ENCODE assay signal across 20 mouse cellular contexts in genomic region chr6:120938763-120939450, GRCm38 (mm10).
"Had no signal": no experiment of that assay in that cellular context is flagged by ENCODE, and none has a peak within 500 bp of the region (broad histone marks: within the 10 kb centered on the region; RNA-seq: fewer than 3 reads in every experiment).

No protein-coding gene starts in this region.

- H3K9me3 ChIP-seq: liver, embryonic 13.5 days; liver, embryonic 15.5 days; lung, embryonic 15.5 days; midbrain, embryonic 10.5 days; midbrain, embryonic 13.5 days; neural tube, embryonic 12.5 days had no signal

- H3K4me3 ChIP-seq: liver, embryonic 13.5 days; liver, embryonic 15.5 days; lung, embryonic 15.5 days; midbrain, embryonic 10.5 days; midbrain, embryonic 13.5 days; neural tube, embryonic 12.5 days had no signal

- DNase-seq: liver, embryonic 13.5 days; liver, postnatal 0 days; lung, adult 2 months; lung, postnatal 4 days; retina, postnatal 1 day; right cerebral cortex, adult 18-20 months; right cerebral cortex, postnatal 25 days; right cerebral cortex, postnatal 4 days; spleen, adult 18-20 months; thymus, adult 18-20 months; thymus, postnatal 14 days; thymus, postnatal 36 days had no signal

- H3K4me1 ChIP-seq: lung, embryonic 15.5 days; midbrain, embryonic 13.5 days; neural tube, embryonic 12.5 days had no signal

- H3K27me3 ChIP-seq: liver, embryonic 13.5 days; liver, embryonic 15.5 days; lung, embryonic 15.5 days; midbrain, embryonic 13.5 days; neural tube, embryonic 12.5 days had no signal

- H3K27ac ChIP-seq: liver, embryonic 13.5 days; liver, embryonic 15.5 days; lung, embryonic 15.5 days; midbrain, embryonic 10.5 days; midbrain, embryonic 13.5 days; neural tube, embryonic 12.5 days had no signal

- H3K9ac ChIP-seq: liver, embryonic 13.5 days; liver, embryonic 15.5 days; liver, postnatal 0 days; lung, embryonic 15.5 days; midbrain, embryonic 13.5 days; neural tube, embryonic 12.5 days had no signal

- ATAC-seq: lung, postnatal 0 days; midbrain, embryonic 13.5 days; midbrain, embryonic 16.5 days had no signal

- H3K4me2 ChIP-seq: liver, embryonic 11.5 days; liver, embryonic 13.5 days; liver, embryonic 15.5 days; lung, embryonic 15.5 days; midbrain, embryonic 13.5 days; neural tube, embryonic 12.5 days had no signal
